Mouse (Mus musculus) testis, adult 2 months (tissue): Measurements from ENCODE around the gene Oaz2.

Experiments
- CTCF ChIP-seq: fragments of 200-500 bp; IDR thresholded peaks from 2 replicates; pipeline ENCODE4 v1.5.1; 2012; ENCODE audit warnings: low read depth, mild to moderate bottlenecking, inconsistent platforms, low read length, moderate library complexity; ENCODE audit not compliant: control insufficient read depth, insufficient read depth, insufficient replicate concordance
- POLR2A ChIP-seq: fragments of 200-500 bp; IDR thresholded peaks from 2 replicates; pipeline ENCODE4 v1.6.1; 2012; ENCODE audit warnings: low read depth, mild to moderate bottlenecking, inconsistent platforms, low read length, moderate library complexity; ENCODE audit not compliant: control insufficient read depth

- TF ChIP-seq CTCF (no peak), POLR2A (no peak)
Measured at GRCm38 (mm10) chr9:65654700-65655237, 13.0 kb upstream of the Oaz2 start.
